ENCODE assay signal across 29 mouse cellular contexts in genomic region chr2:124751832-124752231, GRCm38 (mm10).
DNase-seq lines count a peak whose midpoint lies in the region; ATAC-seq and TF ChIP-seq lines count a peak whose summit lies in the region.
"Had no signal": no experiment of that assay in that cellular context is flagged by ENCODE, and none has a peak within 500 bp of the region (broad histone marks: within the 10 kb centered on the region; RNA-seq: fewer than 3 reads in every experiment).

No protein-coding gene starts in this region.

- H3K4me3 ChIP-seq in thymus, adult 2 months (ENCODE audit: control insufficient read depth, insufficient read depth, low read length) = no peak overlapping the region
- H3K4me3 ChIP-seq: forebrain, embryonic 13.5 days; heart, embryonic 12.5 days; layer of hippocampus, adult 2 months; left cerebral cortex, adult 2 months; limb, embryonic 13.5 days; lung, embryonic 15.5 days; neural tube, embryonic 15.5 days had no signal

- DNase-seq in CD4-positive, CD25-positive, alpha-beta regulatory T cell, adult 2 months (ENCODE audit: low read depth, low spot score) = peak; percentile 7
- DNase-seq in induced T-regulatory cell, adult 2 months (ENCODE audit: low read depth) = peak; percentile 22
- no peak for DNase-seq in c-Kit-positive CD71-positive TER-119-positive erythroid progenitor cells, embryonic 14.5 days (ENCODE audit: low spot score)
- no peak for DNase-seq in thymus, adult 2 months
- DNase-seq in right cerebral cortex, postnatal 36 days (ENCODE audit: low spot score in 2 of 2) = no peak
- DNase-seq: adrenal gland, postnatal 14 days; B cell, adult 2 months; cerebellum, adult 18-20 months; cerebellum, postnatal 14 days; gastrocnemius, postnatal 14 days; kidney, adult 11 months; kidney, postnatal 36 days; midbrain, embryonic 14.5 days; right cerebral cortex, postnatal 25 days; thymus, adult 18-20 months; thymus, postnatal 36 days had no signal

- no peaks in the 10 kb centered on the region for H3K27me3 ChIP-seq in thymus, adult 2 months (ENCODE audit: control insufficient read depth, insufficient read depth, low read length)
- H3K27me3 ChIP-seq: forebrain, embryonic 13.5 days; heart, embryonic 12.5 days; limb, embryonic 13.5 days; lung, embryonic 15.5 days; megakaryocyte, embryonic 14.5 days; neural tube, embryonic 15.5 days; Patski had no signal

- no peaks in the 10 kb centered on the region for H3K36me3 ChIP-seq in thymus, adult 2 months (ENCODE audit: control insufficient read depth, insufficient read depth, low read length)
- H3K36me3 ChIP-seq: heart, embryonic 12.5 days; limb, embryonic 13.5 days; lung, embryonic 15.5 days; neural tube, embryonic 15.5 days had no signal

- WGBS in thymus, adult 2 months = 17% methylated on average over 4 of the region's 4 CpGs

- no peak for TF ChIP-seq CTCF in thymus, adult 2 months (IDR thresholded peaks at IDR 0.05; ENCODE audit: borderline replicate concordance, control insufficient read depth, extremely low read depth, insufficient read depth, low read length, poor library complexity)

- no peak for TF ChIP-seq POLR2A in thymus, adult 2 months (IDR thresholded peaks at IDR 0.05; ENCODE audit: control insufficient read depth, extremely low read depth, insufficient read depth, low read length, poor library complexity)

- no peaks in the 10 kb centered on the region for H3K4me1 ChIP-seq in thymus, adult 2 months (replicated peaks; ENCODE audit: control insufficient read depth, insufficient read depth, low read length)
- H3K4me1 ChIP-seq: limb, embryonic 13.5 days; neural tube, embryonic 15.5 days had no signal

- H3K27ac ChIP-seq in thymus, adult 2 months (ENCODE audit: control insufficient read depth, insufficient read depth, low read length) = no peak overlapping the region
- H3K27ac ChIP-seq: forebrain, embryonic 13.5 days; hindbrain, postnatal 0 days; layer of hippocampus, adult 2 months; left cerebral cortex, adult 2 months; limb, embryonic 13.5 days; lung, embryonic 15.5 days; neural tube, embryonic 15.5 days; stomach, postnatal 0 days had no signal

- ATAC-seq in activated CD4-positive, CD25-positive, alpha-beta regulatory T cell, adult 4 months = peak; percentile 76
- ATAC-seq in neutrophil, adult 5-6 weeks (ENCODE audit: extremely low read depth, insufficient number of reproducible peaks, low FRiP score, poor library complexity, severe bottlenecking) = peak; percentile 66
- ATAC-seq: forebrain, embryonic 13.5 days; hindbrain, postnatal 0 days; Patski had no signal

Comparison
In these comparisons a context has a peak if more than half of its experiments do, and no peak if none do; other contexts are left out.
1. DNase-seq: peak in CD4-positive, CD25-positive, alpha-beta regulatory T cell, adult 2 months (single experiment) and induced T-regulatory cell, adult 2 months (single experiment); none in c-Kit-positive CD71-positive TER-119-positive erythroid progenitor cells, embryonic 14.5 days (single experiment), thymus, adult 2 months (single experiment) and right cerebral cortex, postnatal 36 days (0 of 2).